Mouse (Mus musculus): ENCODE measurements around the gene Amph.

DNA sequence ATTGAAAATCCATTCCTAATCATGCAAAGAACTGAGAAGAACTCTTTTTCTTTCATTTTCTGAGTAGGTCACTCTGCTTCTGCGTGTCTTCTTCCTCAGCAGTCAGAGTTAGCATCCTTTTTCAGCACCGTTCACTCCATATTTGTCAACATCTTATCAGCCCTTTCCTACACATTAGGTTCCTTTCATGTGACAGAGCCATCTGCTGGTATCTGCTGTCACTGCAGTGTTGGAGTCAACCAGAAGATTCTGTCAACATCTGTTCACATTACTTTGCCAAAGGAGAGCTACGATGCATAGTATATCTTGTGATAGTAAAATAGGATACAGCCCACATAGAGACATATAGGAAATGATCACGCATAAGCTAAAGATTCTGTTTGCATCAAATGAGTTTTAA lies 185.8 kb downstream of the Amph start:
- no peak for TF ChIP-seq POLR2A (IDR thresholded peaks at IDR 0.05; ENCODE audit: borderline replicate concordance, low read depth, low read length)
- no peak for TF ChIP-seq CTCF (IDR thresholded peaks at IDR 0.05; ENCODE audit: low read depth, low read length)

All from bone marrow macrophage, adult 2 months (primary cell).